Mouse (Mus musculus) heart, adult 2 months (tissue): ENCODE measurements around the gene Ttc25.

ENCODE experiments used
- CTCF ChIP-seq: fragments of 200-600 bp; IDR thresholded peaks from 2 replicates; pipeline ENCODE4 v1.8.1; 2022; ENCODE audit warnings: antibody characterized with exemption, mild to moderate bottlenecking, moderate library complexity
- EP300 ChIP-seq: fragments of 200-500 bp; IDR thresholded peaks from 2 replicates; pipeline ENCODE4 v1.6.1; 2011; ENCODE audit warnings: low read depth, low read length, control low read depth; ENCODE audit not compliant: insufficient read depth
- POLR2A ChIP-seq: fragments of 200-500 bp; IDR thresholded peaks from 2 replicates; pipeline ENCODE4 v1.6.1; 2011; ENCODE audit warnings: mild to moderate bottlenecking, low read depth, low read length, control low read depth; ENCODE audit not compliant: insufficient read depth

DNA sequence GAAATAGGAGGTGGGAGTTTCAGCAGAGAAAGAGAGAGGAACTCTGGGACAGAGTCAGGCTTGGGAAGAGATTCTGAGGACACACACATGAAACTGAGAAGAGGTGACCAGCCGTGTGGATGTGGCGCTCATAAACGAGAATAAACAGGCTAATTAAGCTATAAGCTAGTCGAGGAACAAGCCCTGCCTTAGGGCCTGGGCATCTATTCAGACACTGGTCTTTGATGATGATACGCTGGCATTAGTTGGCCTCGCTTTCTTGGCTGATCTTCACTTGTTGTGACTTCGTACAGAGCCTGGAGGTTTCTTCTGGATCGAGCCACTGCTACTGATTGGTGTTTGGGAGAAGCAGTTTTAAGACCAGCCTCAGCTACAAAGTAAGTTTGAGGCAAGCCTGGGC lies 39.4 kb upstream of the Ttc25 start:
- TF ChIP-seq CTCF: no peak
- TF ChIP-seq EP300: no peak
- TF ChIP-seq POLR2A: no peak
